Mouse (Mus musculus): Measurements from ENCODE around the gene Ccdc97. TPM values are rescaled to one million over a fixed set of nuclear protein-coding genes. Genes with fewer than 3 reads are reported as not detected.

Ccdc97 gene
- polyA plus RNA-seq, 1 experiment = 8.8 TPM

GRCm38 (mm10) chr7:25754439-25754737 lies 35.5 kb upstream of the Ccdc97 start:
- no peak for TF ChIP-seq GATA1 (IDR thresholded peaks at IDR 0.05; ENCODE audit: low read length)
- TF ChIP-seq TAL1 (IDR thresholded peaks at IDR 0.05; ENCODE audit: low read length) = no peak
- Histone ChIP-seq H3K4me3 (replicated peaks) (peak overlapping the region; percentile 100), H3K27me3 (ENCODE audit: control insufficient read depth) (peaks cover 8% of the 10 kb centered on the region), H3K4me1 (ENCODE audit: control insufficient read depth) (peaks cover 43% of the 10 kb centered on the region), H3K9me3 (ENCODE audit: control insufficient read depth, low read length) (no peaks in the 10 kb centered on the region), H3K36me3 (ENCODE audit: control insufficient read depth) (peaks cover 42% of the 10 kb centered on the region)

GRCm38 (mm10) chr7:25753643-25754438 lies 35.0 kb upstream of the Ccdc97 start:
- H3K27me3 ChIP-seq (ENCODE audit: control insufficient read depth) = peaks cover 8% of the 10 kb centered on the region
- TF ChIP-seq TAL1 (IDR thresholded peaks at IDR 0.05; ENCODE audit: low read length) (no peak), GATA1 (IDR thresholded peaks at IDR 0.05; ENCODE audit: low read length) (no peak)
- peak overlapping the region; percentile 100 for H3K4me3 ChIP-seq (replicated peaks)
- H3K36me3 ChIP-seq (ENCODE audit: control insufficient read depth) = peaks cover 48% of the 10 kb centered on the region
- no peaks in the 10 kb centered on the region for H3K9me3 ChIP-seq (ENCODE audit: control insufficient read depth, low read length)
- peaks cover 43% of the 10 kb centered on the region for H3K4me1 ChIP-seq (ENCODE audit: control insufficient read depth)

DNA sequence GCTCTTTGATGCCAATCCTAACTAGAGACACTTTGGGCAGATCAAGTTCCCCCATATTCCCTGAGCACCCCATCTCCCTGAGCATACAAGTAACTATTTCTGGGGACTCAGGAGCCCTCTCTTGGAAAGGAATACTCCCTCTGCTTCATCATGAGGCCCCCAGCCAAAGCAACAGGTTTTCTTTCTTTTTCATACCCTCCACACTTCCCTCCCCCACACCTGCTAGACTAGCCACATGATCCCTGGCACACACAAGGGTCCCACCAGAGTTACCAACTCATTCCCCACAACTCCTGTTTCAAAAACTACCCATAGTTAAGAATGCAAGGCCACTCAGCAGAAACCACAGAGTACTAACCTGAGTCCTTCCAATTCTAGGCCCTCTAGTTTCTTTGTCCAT lies 34.2 kb upstream of the Ccdc97 start:
- Histone ChIP-seq H3K4me1 (ENCODE audit: control insufficient read depth) (peaks cover 43% of the 10 kb centered on the region), H3K9me3 (ENCODE audit: control insufficient read depth, low read length) (no peaks in the 10 kb centered on the region), H3K4me3 (replicated peaks) (peak overlapping the region; percentile 100), H3K36me3 (ENCODE audit: control insufficient read depth) (peaks cover 55% of the 10 kb centered on the region), H3K27me3 (ENCODE audit: control insufficient read depth) (peaks cover 4% of the 10 kb centered on the region)
- TF ChIP-seq TAL1 (IDR thresholded peaks at IDR 0.05; ENCODE audit: low read length) (no peak), GATA1 (IDR thresholded peaks at IDR 0.05; ENCODE audit: low read length) (no peak)

DNA sequence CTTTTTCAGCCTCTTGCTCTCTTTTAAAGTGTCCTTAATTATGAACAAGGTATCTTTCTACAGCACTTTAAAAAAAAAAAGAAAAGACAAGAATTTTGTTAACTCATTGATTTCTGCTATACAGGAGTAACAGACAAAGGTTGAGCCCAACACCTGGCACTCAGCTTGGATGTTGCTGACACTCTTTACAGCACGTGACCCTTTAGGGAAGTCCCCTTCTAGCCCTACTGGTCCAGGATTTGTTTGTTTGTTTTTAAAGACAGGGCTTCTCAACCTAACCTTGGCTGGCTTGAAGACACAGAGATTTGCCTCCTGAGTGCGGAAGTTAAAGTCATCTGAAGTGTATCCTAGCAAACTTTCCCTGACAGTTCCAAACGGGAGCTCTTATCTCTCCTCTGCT lies 28.0 kb upstream of the Ccdc97 start:
- peaks cover 9% of the 10 kb centered on the region for H3K4me1 ChIP-seq (ENCODE audit: control insufficient read depth)
- peaks cover 100% of the 10 kb centered on the region for H3K36me3 ChIP-seq (ENCODE audit: control insufficient read depth)
- TF ChIP-seq GATA1 (IDR thresholded peaks at IDR 0.05; ENCODE audit: low read length) (no peak), TAL1 (IDR thresholded peaks at IDR 0.05; ENCODE audit: low read length) (no peak)
- H3K27me3 ChIP-seq (ENCODE audit: control insufficient read depth) = no peaks in the 10 kb centered on the region
- H3K9me3 ChIP-seq (ENCODE audit: control insufficient read depth, low read length) = no peaks in the 10 kb centered on the region
- H3K4me3 ChIP-seq (replicated peaks) = no peak overlapping the region

- H3K4me3 ChIP-seq (replicated peaks) = no peak overlapping the region
- H3K9me3 ChIP-seq (ENCODE audit: control insufficient read depth, low read length) = no peaks in the 10 kb centered on the region
- no peaks in the 10 kb centered on the region for H3K27me3 ChIP-seq (ENCODE audit: control insufficient read depth)
- TF ChIP-seq TAL1 (IDR thresholded peaks at IDR 0.05; ENCODE audit: low read length) (no peak), GATA1 (IDR thresholded peaks at IDR 0.05; ENCODE audit: low read length) (no peak)
- H3K4me1 ChIP-seq (ENCODE audit: control insufficient read depth) = peaks cover 31% of the 10 kb centered on the region
- peaks cover 99% of the 10 kb centered on the region for H3K36me3 ChIP-seq (ENCODE audit: control insufficient read depth)
These were observed 19.4 kb upstream of the Ccdc97 start for GRCm38 (mm10) chr7:25738277-25738676.

DNA sequence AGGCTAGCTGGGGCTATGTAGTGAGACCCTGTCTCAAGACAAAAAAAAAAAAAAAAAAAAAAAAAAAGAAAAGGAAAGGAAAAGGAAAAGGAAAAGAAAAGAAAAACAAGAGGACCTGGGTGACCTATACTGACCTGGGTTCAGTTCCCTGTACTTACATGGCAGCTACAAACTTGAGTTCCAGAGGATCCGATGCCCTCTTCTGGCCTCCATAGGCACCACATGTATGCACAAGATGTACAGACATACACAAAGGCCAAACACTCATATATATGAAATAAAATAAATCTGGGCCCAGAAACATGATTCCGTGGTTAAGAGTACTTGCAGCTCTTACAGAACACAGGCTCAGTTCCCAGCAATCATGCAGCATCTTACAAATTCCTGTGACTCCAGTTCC lies 18.0 kb upstream of the Ccdc97 start:
- Histone ChIP-seq H3K9me3 (ENCODE audit: control insufficient read depth, low read length) (no peaks in the 10 kb centered on the region), H3K4me1 (ENCODE audit: control insufficient read depth) (peaks cover 31% of the 10 kb centered on the region), H3K27me3 (ENCODE audit: control insufficient read depth) (no peaks in the 10 kb centered on the region), H3K36me3 (ENCODE audit: control insufficient read depth) (peaks cover 99% of the 10 kb centered on the region), H3K4me3 (replicated peaks) (no peak overlapping the region)
- TF ChIP-seq TAL1 (IDR thresholded peaks at IDR 0.05; ENCODE audit: low read length) (no peak), GATA1 (IDR thresholded peaks at IDR 0.05; ENCODE audit: low read length) (no peak)

GRCm38 (mm10) chr7:25734991-25735390 lies 16.1 kb upstream of the Ccdc97 start:
- TF ChIP-seq GATA1 (IDR thresholded peaks at IDR 0.05; ENCODE audit: low read length) (no peak), TAL1 (IDR thresholded peaks at IDR 0.05; ENCODE audit: low read length) (no peak)
- Histone ChIP-seq H3K4me3 (replicated peaks) (no peak overlapping the region), H3K4me1 (ENCODE audit: control insufficient read depth) (peaks cover 28% of the 10 kb centered on the region), H3K27me3 (ENCODE audit: control insufficient read depth) (no peaks in the 10 kb centered on the region), H3K36me3 (ENCODE audit: control insufficient read depth) (peaks cover 99% of the 10 kb centered on the region), H3K9me3 (ENCODE audit: control insufficient read depth, low read length) (no peaks in the 10 kb centered on the region)

DNA sequence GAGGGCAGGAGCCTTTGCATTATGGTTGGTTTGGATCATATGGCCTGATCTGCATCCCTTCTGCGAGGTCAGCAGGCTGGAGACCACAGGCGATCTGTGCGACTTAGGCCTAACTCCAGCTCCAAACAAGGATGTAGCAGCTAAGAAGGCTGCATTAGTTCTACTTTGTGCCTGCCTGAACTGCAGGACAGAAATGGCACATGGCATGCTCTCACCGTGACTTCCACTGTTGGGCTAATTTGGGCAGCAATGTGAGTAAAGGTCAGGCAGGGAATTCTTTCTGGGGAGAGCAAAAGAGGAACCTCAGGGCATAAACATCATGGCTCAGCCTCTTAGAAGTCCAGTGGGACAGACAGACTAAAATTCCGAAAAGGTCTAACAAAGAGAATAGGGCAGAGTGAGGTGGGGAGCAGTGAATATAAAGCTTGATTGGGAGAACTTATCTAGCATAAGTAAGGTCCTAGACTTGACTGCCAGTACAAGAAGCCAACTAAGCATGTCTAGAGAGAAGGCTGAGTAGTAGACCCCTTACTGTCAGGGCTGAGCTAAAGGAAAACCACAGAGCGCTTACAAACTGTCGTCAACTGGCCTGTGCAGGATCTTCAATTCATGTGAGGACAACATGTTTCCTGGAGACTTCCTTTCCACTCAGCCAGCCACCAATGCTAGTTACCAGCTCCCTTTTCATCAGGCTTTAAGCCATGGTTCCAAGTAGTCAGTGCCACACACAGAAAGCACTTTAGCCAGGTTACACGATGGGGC lies 12.6 kb upstream of the Ccdc97 start:
- peaks cover 99% of the 10 kb centered on the region for H3K36me3 ChIP-seq (ENCODE audit: control insufficient read depth)
- H3K27me3 ChIP-seq (ENCODE audit: control insufficient read depth) = no peaks in the 10 kb centered on the region
- no peaks in the 10 kb centered on the region for H3K9me3 ChIP-seq (ENCODE audit: control insufficient read depth, low read length)
- H3K4me1 ChIP-seq (ENCODE audit: control insufficient read depth) = peaks cover 18% of the 10 kb centered on the region
- H3K4me3 ChIP-seq (replicated peaks) = no peak overlapping the region
- TF ChIP-seq GATA1 (IDR thresholded peaks at IDR 0.05; ENCODE audit: low read length) (no peak), TAL1 (IDR thresholded peaks at IDR 0.05; ENCODE audit: low read length) (no peak)

DNA sequence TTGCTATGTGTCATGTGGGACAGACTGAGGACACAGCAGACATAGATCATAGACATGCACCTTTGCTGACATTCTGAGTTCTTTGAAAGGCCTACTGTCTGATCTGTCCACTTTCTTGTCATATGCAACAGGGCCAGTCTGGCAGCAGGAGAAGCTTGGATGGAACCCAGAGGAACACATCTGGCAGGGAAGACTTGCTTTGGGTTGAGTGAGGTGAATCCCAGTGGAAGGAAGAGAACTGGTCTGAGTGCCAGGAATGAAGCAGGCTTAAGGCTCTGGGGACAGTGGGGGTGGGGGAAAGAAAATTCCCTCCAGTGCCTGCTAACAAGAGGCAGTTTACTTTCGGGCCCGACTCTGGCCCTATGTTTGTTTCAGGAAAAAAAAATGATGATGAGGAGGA lies 11.0 kb upstream of the Ccdc97 start:
- Histone ChIP-seq H3K4me3 (replicated peaks) (no peak overlapping the region), H3K27me3 (ENCODE audit: control insufficient read depth) (no peaks in the 10 kb centered on the region), H3K9me3 (ENCODE audit: control insufficient read depth, low read length) (no peaks in the 10 kb centered on the region), H3K4me1 (ENCODE audit: control insufficient read depth) (peaks cover 5% of the 10 kb centered on the region), H3K36me3 (ENCODE audit: control insufficient read depth) (peaks cover 99% of the 10 kb centered on the region)
- TF ChIP-seq TAL1 (IDR thresholded peaks at IDR 0.05; ENCODE audit: low read length) (no peak), GATA1 (IDR thresholded peaks at IDR 0.05; ENCODE audit: low read length) (no peak)

All from erythroblast, embryonic 14.5 days (primary cell).